Mouse (Mus musculus) heart, adult 2 months (tissue): ENCODE data around the gene Cmpk2.

ENCODE experiments used
- CTCF ChIP-seq: fragments of 200-600 bp; IDR thresholded peaks from 2 replicates; pipeline ENCODE4 v1.8.1; 2022; ENCODE audit warnings: antibody characterized with exemption, mild to moderate bottlenecking, moderate library complexity
- EP300 ChIP-seq: fragments of 200-500 bp; IDR thresholded peaks from 2 replicates; pipeline ENCODE4 v1.6.1; 2011; ENCODE audit warnings: low read depth, low read length, control low read depth; ENCODE audit not compliant: insufficient read depth
- POLR2A ChIP-seq: fragments of 200-500 bp; IDR thresholded peaks from 2 replicates; pipeline ENCODE4 v1.6.1; 2011; ENCODE audit warnings: mild to moderate bottlenecking, low read depth, low read length, control low read depth; ENCODE audit not compliant: insufficient read depth

- no peak for TF ChIP-seq POLR2A
- TF ChIP-seq CTCF = no peak
- TF ChIP-seq EP300 = no peak
These were observed 24.5 kb upstream of the Cmpk2 start for GRCm38 (mm10) chr12:26444511-26444910.
